Mouse (Mus musculus) liver, adult 2 months (tissue): ENCODE results near the gene Slc2a5. TPM values are rescaled to one million over a fixed set of nuclear protein-coding genes. Genes with fewer than 3 reads are reported as not detected.

Experiments used
- DNase-seq: peaks from one replicate; pipeline ENCODE4 v3.0.0-alpha.2; 2011; ENCODE audit warnings: low read depth, low spot score; ENCODE audit errors: extremely low read depth
- H3K27ac ChIP-seq: fragments of 200-500 bp; replicated peaks from 2 replicates; pipeline ENCODE4 v1.5.1; 2012; ENCODE audit warnings: low read depth, mild to moderate bottlenecking, control low read depth, inconsistent platforms, low read length; ENCODE audit not compliant: insufficient read depth
- H3K27me3 ChIP-seq: fragments of 200-500 bp; 2 replicates; pipeline ENCODE4 v1.6.1; 2012; ENCODE audit warnings: mild to moderate bottlenecking, moderate library complexity, low read length, inconsistent platforms; ENCODE audit not compliant: control insufficient read depth, insufficient read depth
- H3K36me3 ChIP-seq: fragments of 200-500 bp; 2 replicates; pipeline ENCODE4 v1.6.1; 2012; ENCODE audit warnings: low read length, inconsistent platforms; ENCODE audit not compliant: control insufficient read depth, insufficient read depth
- H3K4me1 ChIP-seq: fragments of 200-500 bp; 2 replicates; pipeline ENCODE4 v1.6.1; 2011; ENCODE audit warnings: low read length; ENCODE audit not compliant: control insufficient read depth, insufficient read depth
- H3K4me3 ChIP-seq: fragments of 200-500 bp; 2 replicates; pipeline ENCODE4 v1.5.1; 2011; ENCODE audit warnings: low read depth, mild to moderate bottlenecking, control low read depth, low read length, moderate library complexity; ENCODE audit not compliant: insufficient read depth
- H3K79me2 ChIP-seq: fragments of 200-500 bp; 2 replicates; pipeline ENCODE4 v1.6.1; 2012; ENCODE audit warnings: inconsistent platforms, mild to moderate bottlenecking, low read length, moderate library complexity; ENCODE audit not compliant: control insufficient read depth, insufficient read depth
- H3K9ac ChIP-seq: fragments of 200-500 bp; 2 replicates; pipeline ENCODE4 v1.6.1; 2012; ENCODE audit warnings: low read depth, mild to moderate bottlenecking, control low read depth, inconsistent platforms, low read length
- CTCF ChIP-seq: fragments of 200-500 bp; IDR thresholded peaks from 2 replicates; pipeline ENCODE4 v1.5.1; 2011; ENCODE audit warnings: low read depth, low read length, control low read depth
- POLR2A ChIP-seq: fragments of 200-500 bp; IDR thresholded peaks from 2 replicates; pipeline ENCODE4 v1.6.1; 2011; ENCODE audit warnings: low read length, control low read depth; ENCODE audit not compliant: insufficient read depth; ENCODE audit errors: extremely low read depth
- WGBS: fragments of 180-500 bp; shearing (Covaris S2); methylation state at CpG from one replicate; pipeline ENCODE4 v1.1.7; 2018; 5-methylcytosine and 5-hydroxymethylcytosine counted together
- polyA plus RNA-seq: library from polyadenylated mRNA; depleted of rRNA; stranded (reverse); fragments of >200 nt; gene quantifications from 2 replicates; pipeline ENCODE4 v1.2.3, GENCODE M21; 2012
- total RNA-seq: library from RNA; depleted of rRNA; stranded (reverse); fragments of >200 nt; gene quantifications from 2 replicates; pipeline ENCODE4 v1.2.3, GENCODE M21; 2014

Gene Slc2a5
- total and polyA plus RNA-seq, 2 experiments: 2.9 to 7.8 TPM

DNA sequence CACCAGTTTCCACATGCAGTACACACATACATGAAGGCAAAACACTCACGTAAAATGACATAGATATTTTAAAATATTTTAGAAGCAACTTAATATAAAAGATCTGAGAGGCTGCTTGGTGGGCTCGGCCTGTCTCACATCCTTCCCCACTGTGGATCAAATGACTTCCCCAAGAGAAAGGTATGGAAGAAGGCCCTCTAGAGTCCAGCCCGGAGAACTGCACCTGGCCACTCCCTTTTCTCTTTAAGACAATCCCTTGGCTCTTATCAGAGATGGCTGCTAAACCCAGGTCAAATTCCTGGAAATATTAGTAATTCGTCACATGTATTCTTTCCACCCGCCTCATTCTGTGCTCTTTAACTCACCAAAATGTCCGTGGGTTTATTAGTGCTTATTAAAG lies 920 bp upstream of the Slc2a5 start:
- H3K9ac ChIP-seq: no peak overlapping the region
- TF ChIP-seq POLR2A (no peak), CTCF (no peak)
- no peaks in the 10 kb centered on the region for H3K27me3 ChIP-seq
- H3K79me2 ChIP-seq: no peaks in the 10 kb centered on the region
- no peaks in the 10 kb centered on the region for H3K36me3 ChIP-seq
- H3K4me1 ChIP-seq: no peaks in the 10 kb centered on the region
- no peak overlapping the region for H3K27ac ChIP-seq
- no peak for DNase-seq
- WGBS: 66% methylated on average over 6 of the region's 6 CpGs
- H3K4me3 ChIP-seq: no peak overlapping the region

DNA sequence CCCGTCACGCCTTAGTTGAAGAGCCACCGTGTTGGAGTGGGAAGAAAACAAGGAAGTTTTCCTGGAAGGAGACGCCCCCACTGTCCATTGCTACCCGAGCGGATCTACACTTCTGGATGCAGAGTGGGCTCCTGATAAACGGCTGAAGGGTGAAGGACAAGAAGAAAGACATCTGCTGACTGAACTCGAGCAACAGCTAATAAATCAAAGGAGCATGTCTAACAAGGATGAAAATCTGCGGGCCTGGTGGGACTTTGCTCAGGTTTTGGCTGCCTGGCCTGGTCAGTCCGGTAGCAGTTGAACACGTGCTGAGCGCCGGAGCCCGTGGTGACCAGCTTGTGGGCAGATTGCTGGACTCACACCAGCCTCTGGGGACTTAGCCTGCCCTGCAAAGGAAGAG lies 557 bp downstream of the Slc2a5 start:
- no peak overlapping the region for H3K4me3 ChIP-seq
- H3K36me3 ChIP-seq: no peaks in the 10 kb centered on the region
- peak; percentile 39 for DNase-seq
- no peaks in the 10 kb centered on the region for H3K27me3 ChIP-seq
- no peak overlapping the region for H3K27ac ChIP-seq
- H3K79me2 ChIP-seq: no peaks in the 10 kb centered on the region
- no peak overlapping the region for H3K9ac ChIP-seq
- WGBS: 78% methylated on average over 14 of the region's 14 CpGs
- H3K4me1 ChIP-seq: no peaks in the 10 kb centered on the region
- TF ChIP-seq CTCF (no peak), POLR2A (no peak)

DNA sequence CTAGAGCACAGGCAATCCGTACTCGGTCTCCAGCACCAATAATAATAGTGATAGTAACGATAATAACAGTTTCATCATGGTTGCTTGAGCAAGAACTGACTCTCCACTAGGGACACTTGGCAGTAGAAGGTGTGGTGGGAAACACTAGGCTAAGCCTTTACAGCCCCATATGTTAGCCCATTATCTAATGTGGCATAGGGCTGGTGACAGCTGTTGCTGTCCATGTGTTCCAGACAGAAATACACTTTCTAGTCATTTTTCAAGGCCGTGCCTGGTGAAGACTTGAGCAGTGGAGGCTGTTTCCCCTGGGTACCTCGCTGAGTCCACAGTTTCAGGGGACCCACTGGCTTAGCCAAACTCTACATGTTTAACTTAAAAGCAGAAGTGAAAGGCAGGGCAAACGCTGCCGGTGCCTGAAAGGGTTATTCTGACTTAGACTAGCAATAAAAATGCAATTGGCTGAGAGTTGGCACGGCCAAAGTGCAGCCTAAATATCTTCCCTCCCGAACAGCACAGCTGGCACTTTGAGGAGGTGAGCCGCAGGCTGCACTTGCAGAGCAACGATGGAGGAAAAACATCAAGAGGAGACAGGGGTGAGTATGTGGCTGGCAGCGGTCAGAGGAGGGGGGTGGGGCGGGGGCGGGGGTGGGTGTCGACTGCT lies 1.2 kb downstream of the Slc2a5 start:
- Histone ChIP-seq H3K27me3 (no peaks in the 10 kb centered on the region), H3K4me1 (no peaks in the 10 kb centered on the region), H3K79me2 (no peaks in the 10 kb centered on the region), H3K4me3 (no peak overlapping the region), H3K27ac (no peak overlapping the region), H3K36me3 (no peaks in the 10 kb centered on the region), H3K9ac (no peak overlapping the region)
- 35% methylated on average over 15 of the region's 15 CpGs for WGBS
- no peak for TF ChIP-seq POLR2A
- no peak for TF ChIP-seq CTCF
- peak; percentile 41 for DNase-seq

DNA sequence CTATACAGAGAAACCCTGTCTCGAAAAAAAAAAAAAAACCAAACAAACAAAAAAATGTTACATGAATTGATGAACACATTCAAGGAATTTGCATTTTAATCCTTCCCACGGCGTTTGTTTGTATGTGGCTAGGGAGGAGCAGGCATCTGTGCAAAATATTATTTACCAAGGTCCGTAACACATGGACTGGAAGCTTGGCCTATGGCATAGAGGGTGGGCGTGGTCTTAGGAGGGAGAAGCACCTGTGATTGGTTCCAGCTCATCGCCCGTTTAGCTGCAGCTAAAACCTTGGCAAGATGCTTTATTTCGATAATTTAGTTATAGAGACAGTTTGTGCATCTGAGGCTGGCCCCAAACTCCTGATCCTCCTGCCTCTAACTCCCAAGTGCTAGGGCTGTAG lies 2.3 kb downstream of the Slc2a5 start:
- DNase-seq: no peak
- Histone ChIP-seq H3K4me3 (no peak overlapping the region), H3K9ac (no peak overlapping the region), H3K79me2 (no peaks in the 10 kb centered on the region), H3K27me3 (no peaks in the 10 kb centered on the region), H3K36me3 (no peaks in the 10 kb centered on the region), H3K4me1 (no peaks in the 10 kb centered on the region), H3K27ac (no peak overlapping the region)
- WGBS: 73% methylated on average over 8 of the region's 8 CpGs
- TF ChIP-seq CTCF: no peak
- no peak for TF ChIP-seq POLR2A

DNA sequence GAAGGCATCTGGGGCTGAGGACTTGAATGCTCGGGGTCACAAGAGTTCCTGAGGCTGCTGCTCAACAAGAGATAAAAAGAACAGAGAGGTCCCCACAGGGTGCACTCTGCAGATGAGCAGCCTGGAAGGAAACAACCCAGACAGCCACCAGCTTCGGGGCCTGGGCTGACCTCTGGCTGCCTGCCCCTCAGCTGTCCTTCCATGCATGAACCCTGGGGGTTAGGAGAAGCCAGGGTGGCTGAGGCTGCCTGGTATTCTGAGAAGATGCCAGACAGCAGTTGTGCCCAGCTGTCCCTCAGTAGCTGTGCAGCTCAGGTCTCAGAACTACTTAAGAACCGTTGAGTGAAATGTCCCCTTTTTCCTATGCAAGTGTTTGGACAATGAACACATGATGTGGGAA lies 3.4 kb downstream of the Slc2a5 start:
- H3K9ac ChIP-seq: no peak overlapping the region
- no peaks in the 10 kb centered on the region for H3K27me3 ChIP-seq
- no peak for DNase-seq
- H3K36me3 ChIP-seq: no peaks in the 10 kb centered on the region
- H3K27ac ChIP-seq: no peak overlapping the region
- no peaks in the 10 kb centered on the region for H3K79me2 ChIP-seq
- H3K4me1 ChIP-seq: no peaks in the 10 kb centered on the region
- TF ChIP-seq POLR2A (no peak), CTCF (no peak)
- H3K4me3 ChIP-seq: no peak overlapping the region
- 74% methylated on average over 3 of the region's 3 CpGs for WGBS

DNA sequence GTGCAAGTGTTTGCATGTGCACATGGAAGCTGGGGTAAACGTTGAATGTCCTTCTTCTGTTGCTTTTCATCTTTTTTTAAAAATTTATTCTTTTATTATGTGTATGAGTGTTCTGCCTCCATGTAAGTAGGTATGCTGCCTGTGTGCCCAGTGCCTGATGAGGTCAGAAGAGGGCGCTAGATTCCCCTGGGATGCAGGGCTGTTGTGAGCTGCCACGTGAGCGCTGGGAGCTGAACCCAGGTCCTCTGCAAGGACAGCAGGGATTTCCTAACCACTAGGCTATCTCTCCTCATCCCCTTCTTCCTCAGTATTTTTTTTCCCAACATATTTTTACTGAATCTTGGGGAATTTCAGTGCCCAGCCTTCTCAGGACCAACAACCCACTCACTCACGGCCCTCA lies 7.3 kb downstream of the Slc2a5 start:
- H3K27ac ChIP-seq: no peak overlapping the region
- no peaks in the 10 kb centered on the region for H3K36me3 ChIP-seq
- H3K9ac ChIP-seq: no peak overlapping the region
- TF ChIP-seq CTCF: no peak
- TF ChIP-seq POLR2A: no peak
- no peak for DNase-seq
- H3K27me3 ChIP-seq: no peaks in the 10 kb centered on the region
- H3K79me2 ChIP-seq: no peaks in the 10 kb centered on the region
- peaks cover 5% of the 10 kb centered on the region; the same call in 1 of the 2 replicates for H3K4me1 ChIP-seq
- 96% methylated on average over 5 of the region's 5 CpGs for WGBS
- H3K4me3 ChIP-seq: no peak overlapping the region
